Mouse (Mus musculus) liver, embryonic 14.5 days (tissue): ENCODE measurements around the gene Slc25a5. TPM values are rescaled to one million over a fixed set of nuclear protein-coding genes. Genes with fewer than 3 reads are reported as not detected.

Experiments
- ATAC-seq: fragments of 200-750 bp; cut with Nextera tagmentation; 2 replicates; pipeline ENCODE4 v1.8.0; 2017; ENCODE audit warnings: moderate number of reproducible peaks, mild to moderate bottlenecking, moderate library complexity; ENCODE audit not compliant: insufficient read depth
- DNase-seq, 3 experiments: peaks; one replicate each; pipeline ENCODE4 v3.0.0-alpha.2; 2012 to 2013; ENCODE audit warnings: low read depth in 3 of 3, low spot score in 3 of 3
- H3K27ac ChIP-seq: fragments of 300-500 bp; sonication (generic); 2 replicates; pipeline ENCODE4 v1.5.1; 2014; ENCODE audit warnings: moderate library complexity, mild to moderate bottlenecking, control low read depth, inconsistent platforms
- H3K27me3 ChIP-seq: fragments of 300-500 bp; sonication (generic); 2 replicates; pipeline ENCODE4 v1.6.1; 2014; ENCODE audit warnings: mild to moderate bottlenecking, low read length, moderate library complexity; ENCODE audit not compliant: control insufficient read depth, insufficient read depth
- H3K36me3 ChIP-seq: fragments of 300-500 bp; sonication (generic); replicated peaks from 2 replicates; pipeline ENCODE4 v1.6.1; 2014; ENCODE audit warnings: low read depth; ENCODE audit not compliant: control insufficient read depth, insufficient read depth
- H3K4me1 ChIP-seq, 2 experiments: fragments of 200-500 bp in 1 of 2; fragments of 300-500 bp in 1 of 2; sonication (generic) in 1 of 2; replicated peaks; 2 replicates each; pipeline ENCODE4 v1.6.1; 2012 to 2014; ENCODE audit warnings: antibody characterized with exemption in 1 of 2, inconsistent platforms in 1 of 2, low read length in 1 of 2; ENCODE audit not compliant: control insufficient read depth in 2 of 2, insufficient read depth in 2 of 2
- H3K4me2 ChIP-seq: fragments of 300-500 bp; sonication (generic); 2 replicates; pipeline ENCODE4 v1.6.1; 2014; ENCODE audit warnings: low read depth, mild to moderate bottlenecking, control low read depth, moderate library complexity
- H3K4me3 ChIP-seq, 2 experiments: fragments of 200-500 bp in 1 of 2; fragments of 300-500 bp in 1 of 2; sonication (generic) in 1 of 2; 2 replicates each; pipeline ENCODE4 v1.5.1; 2012 to 2014; ENCODE audit warnings: low read depth in 2 of 2, low read length in 2 of 2, mild to moderate bottlenecking in 2 of 2, control low read depth in 1 of 2, inconsistent platforms in 1 of 2, moderate library complexity in 1 of 2; ENCODE audit not compliant: insufficient read depth in 1 of 2
- H3K9ac ChIP-seq: fragments of 300-500 bp; sonication (generic); replicated peaks from 2 replicates; pipeline ENCODE4 v1.6.1; 2014; ENCODE audit warnings: mild to moderate bottlenecking, control low read depth, moderate library complexity
- H3K9me3 ChIP-seq: fragments of 300-500 bp; sonication (generic); 2 replicates; pipeline ENCODE4 v1.6.1; 2016; ENCODE audit warnings: low read length, mixed read lengths; ENCODE audit not compliant: control insufficient read depth
- CTCF ChIP-seq: IDR thresholded peaks from 2 replicates; pipeline ENCODE4 v1.5.1; 2016; ENCODE audit warnings: antibody characterized with exemption, low read depth, control low read depth
- EP300 ChIP-seq: IDR thresholded peaks from 2 replicates; pipeline ENCODE4 v1.6.1; 2016; ENCODE audit warnings: antibody characterized with exemption, low read depth
- WGBS: fragments of 180-500 bp; shearing (Covaris S2); extraction: QIAGEN DNeasy Blood & Tissue Kit; methylation state at CpG from one replicate; pipeline ENCODE4 v1.1.7; 2014; ENCODE audit not compliant: insufficient replicate concordance; 5-methylcytosine and 5-hydroxymethylcytosine counted together
- polyA plus RNA-seq, 2 experiments: library from polyadenylated mRNA; depleted of rRNA in 1 of 2; stranded (reverse) in 1 of 2; unstranded in 1 of 2; fragments of >200 nt; fragmentation: Nextera tagmentation in 1 of 2; extraction: Ambion mirVana in 1 of 2; gene quantifications; 2 replicates each; pipeline versions ENCODE4 v1.2.1 to v1.2.3; 2012 to 2014

The Slc25a5 gene
- polyA plus RNA-seq, 2 experiments: 352 to 514 TPM

DNA sequence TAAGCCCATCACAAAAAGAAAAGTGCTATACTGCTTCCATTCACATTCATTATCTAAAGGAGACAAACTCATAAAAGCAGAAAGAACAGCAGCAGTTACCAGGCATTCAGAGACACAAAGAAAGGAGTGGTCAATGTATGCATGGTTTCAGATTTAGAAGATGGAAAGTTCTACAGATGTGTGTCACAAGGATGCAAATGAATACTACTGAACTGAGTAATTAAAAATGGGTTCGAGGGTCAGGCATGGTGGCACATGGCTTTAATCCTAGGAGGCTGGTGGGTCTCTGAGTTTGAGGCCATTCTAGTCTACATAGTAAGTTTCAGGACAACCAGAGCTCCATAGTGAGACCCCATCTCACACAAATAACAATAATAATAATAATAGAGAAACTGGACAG is 51.7 kb downstream of the Slc25a5 start:
- Histone ChIP-seq H3K27ac (no peak overlapping the region), H3K4me3 (no peak overlapping the region), H3K4me1 (no peaks in the 10 kb centered on the region), H3K27me3 (no peaks in the 10 kb centered on the region), H3K9me3 (no peaks in the 10 kb centered on the region), H3K9ac (no peak overlapping the region), H3K36me3 (no peaks in the 10 kb centered on the region), H3K4me2 (no peak overlapping the region)
- ATAC-seq (no peak), DNase-seq (no peak)
- 65% methylated on average over 1 of the region's 1 CpGs for WGBS
- TF ChIP-seq CTCF (no peak), EP300 (no peak)

Other genes with a start within 250 kb of the Slc25a5 start
- 35.5 and 48.6 TPM in 2 replicates for gene Pgrmc1, start 197.4 kb upstream of the Slc25a5 start, polyA plus RNA-seq (2012; rRNA removed)
- gene Pgrmc1, start 197.4 kb upstream of the Slc25a5 start, polyA plus RNA-seq (2014; fragmentation: Nextera tagmentation; extraction: Ambion mirVana): 102 and 109 TPM in 2 replicates
- 0.37 and 0.54 TPM in 2 replicates for gene Akap17b, start 150.3 kb upstream of the Slc25a5 start, polyA plus RNA-seq (2012; rRNA removed)
- 0.56 and 0.63 TPM in 2 replicates for gene Akap17b, start 150.3 kb upstream of the Slc25a5 start, polyA plus RNA-seq (2014; fragmentation: Nextera tagmentation; extraction: Ambion mirVana)
- 0.49 and 0.76 TPM in 2 replicates for gene Slc25a43, start 52.0 kb upstream of the Slc25a5 start, polyA plus RNA-seq (2012; rRNA removed)
- gene Slc25a43, start 52.0 kb upstream of the Slc25a5 start, polyA plus RNA-seq (2014; fragmentation: Nextera tagmentation; extraction: Ambion mirVana): 0.66 and 0.81 TPM in 2 replicates
- gene Ube2a, start 78.2 kb downstream of the Slc25a5 start, polyA plus RNA-seq (2012; rRNA removed): 19.4 and 21.4 TPM in 2 replicates
- 72.8 and 80.2 TPM in 2 replicates for gene Ube2a, start 78.2 kb downstream of the Slc25a5 start, polyA plus RNA-seq (2014; fragmentation: Nextera tagmentation; extraction: Ambion mirVana)
- 5.2 and 6.2 TPM in 2 replicates for gene C330007P06Rik, start 78.5 kb downstream of the Slc25a5 start, polyA plus RNA-seq (2012; rRNA removed)
- gene C330007P06Rik, start 78.5 kb downstream of the Slc25a5 start, polyA plus RNA-seq (2014; fragmentation: Nextera tagmentation; extraction: Ambion mirVana): 14.6 and 17.8 TPM in 2 replicates
- 1.3 and 2.7 TPM in 2 replicates for gene Nkrf, start 107.2 kb downstream of the Slc25a5 start, polyA plus RNA-seq (2012; rRNA removed)
- 1.2 and 1.3 TPM in 2 replicates for gene Nkrf, start 107.2 kb downstream of the Slc25a5 start, polyA plus RNA-seq (2014; fragmentation: Nextera tagmentation; extraction: Ambion mirVana)
- 2.1 and 3.0 TPM in 2 replicates for gene Sept6, start 196.1 kb downstream of the Slc25a5 start, polyA plus RNA-seq (2012; rRNA removed)
- 3.0 and 3.1 TPM in 2 replicates for gene Sept6, start 196.1 kb downstream of the Slc25a5 start, polyA plus RNA-seq (2014; fragmentation: Nextera tagmentation; extraction: Ambion mirVana)